Mouse (Mus musculus) lung, adult 2 months (tissue): ENCODE data around the gene Wdr92. TPM values are rescaled to one million over a fixed set of nuclear protein-coding genes. Genes with fewer than 3 reads are reported as not detected.

Source experiments
- DNase-seq: peaks from one replicate; pipeline ENCODE4 v3.0.0; 2022
- H3K4me1 ChIP-seq: fragments of 200-500 bp; 2 replicates; pipeline ENCODE4 v1.6.1; 2011; ENCODE audit warnings: low read length; ENCODE audit not compliant: control insufficient read depth, insufficient read depth
- H3K4me3 ChIP-seq: fragments of 200-500 bp; replicated peaks from 2 replicates; pipeline ENCODE3; 2011; ENCODE audit warnings: low read depth, mild to moderate bottlenecking, control low read depth, low read length; ENCODE audit errors: extremely low read depth
- CTCF ChIP-seq: fragments of 200-500 bp; IDR thresholded peaks from 2 replicates; pipeline ENCODE4 v1.5.1; 2011; ENCODE audit warnings: mild to moderate bottlenecking, low read length, control low read depth; ENCODE audit not compliant: insufficient read depth
- POLR2A ChIP-seq: fragments of 200-500 bp; IDR thresholded peaks from 2 replicates; pipeline ENCODE4 v1.6.1; 2011; ENCODE audit warnings: low read depth, mild to moderate bottlenecking, control low read depth, low read length, borderline replicate concordance; ENCODE audit errors: extremely low read depth
- WGBS: fragments of 180-500 bp; shearing (Covaris S2); methylation state at CpG from one replicate; pipeline ENCODE4 v1.1.7; 2018; 5-methylcytosine and 5-hydroxymethylcytosine counted together
- polyA plus RNA-seq: library from polyadenylated mRNA; depleted of rRNA; stranded (reverse); fragments of >200 nt; gene quantifications from 2 replicates; pipeline ENCODE4 v1.2.3, GENCODE M21; 2012; rRNA removed

The Wdr92 gene
- polyA plus RNA-seq = 4.5 and 6.5 TPM in 2 replicates

DNA sequence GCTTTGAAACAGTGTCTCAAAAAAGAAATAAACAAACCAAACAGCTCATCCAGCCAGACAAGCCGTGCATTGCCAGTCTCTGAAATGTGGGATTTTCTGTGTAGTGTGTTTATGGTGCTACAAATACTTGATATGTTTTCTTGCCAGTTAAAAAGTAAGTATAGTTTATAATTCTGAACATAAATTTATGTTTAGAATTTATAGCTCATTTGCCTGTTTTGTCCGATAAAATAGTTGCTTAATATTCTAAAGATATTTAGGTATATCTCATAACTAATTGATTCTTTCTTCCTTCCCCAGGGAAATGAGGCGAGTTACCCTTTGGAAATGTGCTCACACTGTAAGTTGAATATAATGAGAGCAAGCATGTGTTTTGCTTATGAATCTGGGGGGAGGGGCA, at the start of gene Wdr92:
Wdr92 (plus strand) TSS at position 301 of the 400 bp plus-strand sequence.
- no peak for DNase-seq
- Histone ChIP-seq H3K4me3 (no peak within 1 kb of the TSS), H3K4me1 (peaks cover 10% of the 10 kb centered on the region)
- WGBS = 55% methylated on average over 3 of the region's 3 CpGs
- TF ChIP-seq CTCF = no peak
- TF ChIP-seq POLR2A = no peak

GRCm38 (mm10) chr11:17135638-17136037, 46.3 kb upstream of the Wdr92 start:
- WGBS = 46% methylated on average over 6 of the region's 6 CpGs
- H3K4me3 ChIP-seq = no peak overlapping the region
- H3K4me1 ChIP-seq = no peaks in the 10 kb centered on the region
- TF ChIP-seq POLR2A (no peak), CTCF (no peak)
- DNase-seq = no peak

- Histone ChIP-seq H3K4me3 (no peak overlapping the region), H3K4me1 (no peaks in the 10 kb centered on the region)
- no peak for DNase-seq
- 61% methylated on average over 6 of the region's 6 CpGs for WGBS
- TF ChIP-seq CTCF = no peak
- TF ChIP-seq POLR2A = no peak
Observed at GRCm38 (mm10) chr11:17138306-17139033, 43.4 kb upstream of the Wdr92 start.

DNA sequence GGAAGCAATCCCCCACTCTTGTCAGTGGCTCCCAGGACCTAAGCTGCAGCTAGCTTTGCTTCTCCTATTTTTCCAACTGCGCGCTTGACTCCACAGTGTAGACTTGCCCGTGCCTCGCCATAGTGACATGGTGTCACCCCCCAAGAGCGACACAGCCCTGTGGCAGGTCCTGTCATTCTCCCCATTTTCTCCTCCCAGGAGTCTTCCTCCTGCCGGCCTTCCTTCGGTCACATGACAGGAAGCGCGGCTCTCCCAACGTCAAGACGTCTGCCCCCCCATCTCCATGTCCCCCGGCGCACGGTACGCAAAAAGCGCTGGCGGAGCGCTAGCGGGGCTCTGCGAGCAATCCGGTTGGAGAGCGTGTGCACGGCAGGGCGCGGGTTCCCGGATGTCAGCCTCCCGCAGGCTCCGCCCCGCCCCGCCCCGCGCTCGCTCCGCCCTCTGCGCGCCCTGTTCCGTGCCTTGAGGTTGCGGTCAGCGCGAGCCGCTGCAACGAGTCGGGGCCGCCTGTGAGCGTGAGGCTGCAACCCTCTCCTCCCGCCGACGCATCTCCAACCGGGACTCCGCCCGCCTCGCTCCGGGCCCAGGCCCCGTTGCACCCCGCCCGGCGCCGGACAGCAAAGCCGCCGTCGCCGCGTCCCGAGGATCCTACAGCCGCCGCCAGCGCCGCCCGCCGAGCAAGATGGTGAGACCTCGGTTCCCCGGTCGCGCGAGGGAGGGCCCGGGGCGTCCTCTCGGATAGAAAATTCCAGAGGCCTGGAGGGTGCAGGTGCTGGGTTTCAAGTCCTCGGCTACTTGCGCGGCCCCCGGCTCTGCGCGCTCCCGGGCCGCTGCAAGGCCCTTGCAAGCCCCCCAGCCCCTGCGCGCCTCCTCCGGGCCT, 22.8 kb upstream of the Wdr92 start, which contains the start of gene Ppp3r1:
Ppp3r1 (plus strand) TSS at position 406 of the 880 bp plus-strand sequence.
- WGBS = under 1% methylated on average over 76 of the region's 89 CpGs
- TF ChIP-seq POLR2A (peak; percentile 78; the same call in 1 of the 2 replicates), CTCF (no peak)
- peak; percentile 95 for DNase-seq
- Histone ChIP-seq H3K4me3 (peak within 1 kb of the TSS; percentile 98), H3K4me1 (peaks cover 14% of the 10 kb centered on the region)

- TF ChIP-seq POLR2A (no peak), CTCF (no peak)
- H3K4me1 ChIP-seq = peaks cover 14% of the 10 kb centered on the region
- H3K4me3 ChIP-seq = peak overlapping the region; percentile 98
- WGBS = under 1% methylated on average over 43 of the region's 46 CpGs
- peak; percentile 64 for DNase-seq
Observed at GRCm38 (mm10) chr11:17159738-17160241, 22.1 kb upstream of the Wdr92 start.

- Histone ChIP-seq H3K4me3 (peak overlapping the region; percentile 98), H3K4me1 (peaks cover 14% of the 10 kb centered on the region)
- DNase-seq = peak; percentile 30
- WGBS = 0% methylated on average over 12 of the region's 12 CpGs
- TF ChIP-seq POLR2A = no peak
- TF ChIP-seq CTCF = peak; percentile 35; the same call in 1 of the 2 replicates
Observed at GRCm38 (mm10) chr11:17160242-17160641, 21.7 kb upstream of the Wdr92 start.

GRCm38 (mm10) chr11:17163956-17164355, 18.0 kb upstream of the Wdr92 start:
- peaks cover 26% of the 10 kb centered on the region for H3K4me1 ChIP-seq
- 74% methylated on average over 1 of the region's 1 CpGs for WGBS
- no peak for DNase-seq
- no peak overlapping the region for H3K4me3 ChIP-seq
- TF ChIP-seq POLR2A = no peak
- no peak for TF ChIP-seq CTCF

DNA sequence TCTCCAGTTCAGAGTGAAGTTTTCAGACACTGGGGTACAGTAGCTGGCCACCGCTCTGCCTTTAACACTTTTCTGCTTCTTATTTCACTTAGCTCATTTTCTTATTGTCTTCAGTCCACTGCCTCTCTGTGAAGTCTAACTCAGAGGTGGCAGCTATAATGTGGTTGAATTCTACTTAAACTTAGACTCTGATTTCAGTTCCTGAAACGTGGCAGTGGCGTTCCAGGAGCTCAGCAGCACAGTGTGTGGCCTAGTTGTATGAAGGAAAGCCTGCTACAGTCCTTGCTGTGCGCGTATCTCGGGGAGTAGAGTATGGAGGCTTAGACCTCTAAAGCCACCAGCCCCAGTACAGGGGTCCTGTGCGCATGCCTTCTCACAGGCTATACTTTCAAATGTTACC, 15.3 kb upstream of the Wdr92 start:
- peaks cover 35% of the 10 kb centered on the region for H3K4me1 ChIP-seq
- DNase-seq = no peak
- H3K4me3 ChIP-seq = no peak overlapping the region
- 86% methylated on average over 7 of the region's 7 CpGs for WGBS
- no peak for TF ChIP-seq CTCF
- TF ChIP-seq POLR2A = no peak

DNA sequence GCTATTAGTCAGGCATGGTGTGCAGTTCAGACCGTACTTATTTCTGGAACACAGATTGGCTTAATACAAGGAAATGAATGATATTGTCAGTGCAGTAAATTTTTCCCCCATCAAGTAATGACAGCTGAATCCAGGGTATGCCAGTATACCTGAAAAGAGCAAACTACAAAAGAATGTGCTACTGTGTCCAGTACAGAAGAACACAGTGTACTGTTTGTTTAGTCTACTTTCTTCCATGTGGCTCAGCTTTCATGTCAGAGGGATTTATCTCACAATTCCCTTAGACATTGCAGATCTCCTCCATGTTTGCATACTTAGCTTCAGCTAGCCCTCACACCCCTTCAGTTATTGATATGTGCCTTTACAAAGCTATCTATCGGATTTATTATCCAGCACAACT, 12.6 kb upstream of the Wdr92 start:
- DNase-seq = no peak

More for the DNA sequence above, 12.6 kb upstream of the Wdr92 start:
- TF ChIP-seq POLR2A = no peak
- no peak for TF ChIP-seq CTCF
- Histone ChIP-seq H3K4me3 (no peak overlapping the region), H3K4me1 (peaks cover 30% of the 10 kb centered on the region)
- 38% methylated on average over 2 of the region's 2 CpGs for WGBS
